Mouse (Mus musculus): ENCODE measurements at regions not wholly inside any gene's neighbourhood (a gene's known extent, or its start where the extent isn't known, plus 50 kb on each side); places are given as distances from the start of the nearest gene placed in this dataset.

DNA sequence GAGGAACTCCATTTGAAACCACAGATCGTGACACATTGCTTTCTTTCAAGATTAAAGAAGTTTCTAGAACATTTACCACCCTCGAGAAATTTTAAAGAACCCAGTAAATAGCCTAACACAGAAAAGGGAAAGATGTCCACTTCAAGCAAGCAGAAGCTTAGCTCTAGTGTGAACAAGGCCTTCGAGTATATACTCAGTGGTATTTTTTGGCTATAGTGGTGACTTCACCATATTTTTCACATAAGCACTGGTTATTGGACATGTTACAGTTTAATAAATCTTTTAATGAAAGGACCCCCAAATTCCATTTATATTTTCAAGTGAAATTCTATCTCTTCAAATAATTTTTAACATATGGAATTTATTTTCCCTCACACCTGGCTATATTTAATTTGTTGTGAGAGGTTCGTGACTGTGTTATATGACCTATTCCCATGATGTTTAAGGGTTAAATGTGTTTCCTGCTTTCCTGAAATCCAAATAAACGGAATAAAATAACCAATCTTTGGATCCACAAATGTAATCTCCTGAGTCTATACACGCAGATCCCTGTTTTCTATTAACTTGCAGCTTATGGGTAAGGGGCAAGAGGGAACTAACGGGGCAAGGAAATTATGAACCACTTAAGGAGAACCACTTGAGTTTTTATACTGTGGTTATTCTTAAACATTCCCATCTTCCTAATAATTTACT lies 60.6 kb upstream of the Tas2r134 start:
- DNase-seq (ENCODE audit: low spot score): no peak

DNA sequence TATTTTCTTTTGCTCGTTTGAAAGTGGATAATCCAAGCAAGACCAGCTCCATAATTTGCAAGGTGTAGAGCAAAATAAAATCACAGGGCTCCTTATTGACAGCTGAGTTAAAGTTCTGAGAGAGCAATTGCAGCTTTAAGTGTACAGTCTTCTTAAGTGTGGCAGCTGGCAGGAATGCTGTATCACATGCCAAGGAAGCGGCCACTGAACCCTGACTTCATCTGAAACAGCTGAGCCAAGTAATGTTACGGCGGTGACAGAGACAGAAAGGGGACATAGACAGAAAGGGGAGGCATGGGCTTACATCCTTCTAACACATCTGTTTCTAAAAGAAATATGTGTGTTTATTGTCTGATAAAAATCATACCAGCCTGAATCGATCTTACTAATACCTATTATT lies 63.4 kb upstream of the Tas2r134 start:
- DNase-seq (ENCODE audit: low spot score): no peak

- no peak for DNase-seq (ENCODE audit: low spot score)
These were observed 64.1 kb upstream of the Tas2r134 start for GRCm38 (mm10) chr2:51563240-51563639.

GRCm38 (mm10) chr2:51550863-51551262 lies 76.4 kb upstream of the Tas2r134 start:
- no peak for DNase-seq (ENCODE audit: low spot score)

DNA sequence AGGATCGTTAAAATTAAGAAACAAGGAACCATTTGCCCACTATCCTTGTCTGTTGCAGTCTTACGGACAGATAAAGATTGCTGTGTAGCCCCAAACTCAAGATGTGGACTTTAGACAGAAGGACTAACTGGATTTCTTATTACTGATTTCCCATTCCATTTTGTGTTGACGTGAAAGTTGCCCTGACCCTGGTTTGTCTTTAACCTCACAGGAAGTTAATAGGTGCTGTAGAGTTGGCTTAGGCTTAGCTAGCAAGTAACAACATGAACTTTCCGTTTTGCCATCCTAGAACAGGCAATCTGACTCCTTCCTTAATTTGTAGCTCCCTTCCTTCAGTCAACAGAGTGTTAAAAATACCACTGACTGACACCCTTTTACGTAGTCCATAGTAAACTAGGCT lies 78.2 kb upstream of the Tas2r134 start:
- no peak for DNase-seq (ENCODE audit: low spot score)

DNA sequence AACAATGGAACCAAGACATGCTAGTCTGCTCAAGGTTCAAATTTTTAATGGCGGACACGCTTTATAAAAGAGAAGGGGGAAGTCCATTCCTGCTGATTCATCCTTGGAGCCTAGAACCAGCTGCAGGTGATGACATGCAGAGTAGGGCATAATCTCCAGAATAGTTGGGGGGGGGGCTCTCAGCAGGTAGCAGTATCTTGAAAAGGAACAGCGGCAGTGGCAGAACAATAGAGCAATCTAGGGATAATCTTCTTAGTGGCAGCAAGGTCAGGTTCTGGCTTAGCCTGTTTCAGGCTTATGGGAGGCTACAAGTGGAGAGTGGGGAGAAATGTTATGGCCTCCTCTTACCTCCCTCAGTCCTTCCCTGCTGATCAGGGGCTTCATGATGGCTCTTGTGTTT lies 81.1 kb upstream of the Tas2r134 start:
- DNase-seq (ENCODE audit: low spot score): no peak

- DNase-seq (ENCODE audit: low spot score): no peak
These were observed 83.4 kb upstream of the Tas2r134 start for GRCm38 (mm10) chr2:51543949-51544348.

- no peak for DNase-seq (ENCODE audit: low spot score)
These were observed 85.0 kb upstream of the Tas2r134 start for GRCm38 (mm10) chr2:51542272-51542671.

DNA sequence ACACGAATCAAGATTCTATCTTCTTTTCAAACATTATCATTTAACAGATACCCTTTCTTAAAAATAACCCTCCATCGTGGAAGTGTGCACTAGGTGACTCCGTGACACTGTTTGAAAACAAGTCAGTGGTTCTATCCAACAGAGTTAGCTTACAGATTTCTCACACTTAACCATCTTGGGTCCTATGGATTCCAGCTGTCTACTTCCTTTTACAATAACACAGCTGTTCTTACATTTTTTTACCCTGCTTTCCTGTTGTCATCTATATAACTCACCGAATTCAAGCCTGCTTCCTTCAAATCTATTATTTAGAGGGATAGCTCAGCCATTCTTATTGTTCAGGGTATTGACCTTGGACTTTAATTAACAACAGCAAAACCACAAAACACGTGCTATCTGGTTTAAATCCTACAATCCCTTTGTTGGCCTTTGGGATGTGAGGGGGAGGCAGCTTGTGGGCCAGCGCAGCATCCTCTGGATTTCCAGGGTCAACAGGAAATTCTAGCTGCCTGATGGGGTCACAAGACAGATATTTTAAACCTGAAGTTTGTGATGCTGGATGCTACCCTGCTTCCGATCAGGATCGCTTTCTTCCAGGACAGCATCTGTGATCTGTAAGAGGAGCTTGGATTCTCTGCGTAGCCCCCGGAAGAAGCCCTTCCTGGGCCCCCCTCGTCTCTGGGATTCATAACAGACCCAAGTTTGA lies 94.4 kb upstream of the Tas2r134 start:
- DNase-seq (ENCODE audit: low spot score): no peak

GRCm38 (mm10) chr2:51531106-51531839 lies 96.0 kb upstream of the Tas2r134 start:
- DNase-seq (ENCODE audit: low spot score): no peak

- no peak for DNase-seq (ENCODE audit: low spot score)
These were observed 104.5 kb upstream of the Tas2r134 start for GRCm38 (mm10) chr2:51522766-51523165.

GRCm38 (mm10) chr2:51509220-51510011 lies 117.9 kb upstream of the Tas2r134 start:
- no peak for DNase-seq (ENCODE audit: low spot score)

- no peak for DNase-seq (ENCODE audit: low spot score)
These were observed 129.4 kb upstream of the Tas2r134 start for GRCm38 (mm10) chr2:51497896-51498295.

- no peak for DNase-seq (ENCODE audit: low spot score)
These were observed 153.6 kb upstream of the Tas2r134 start for GRCm38 (mm10) chr2:51473753-51474152.

GRCm38 (mm10) chr2:51467027-51467694 lies 160.2 kb upstream of the Tas2r134 start:
- no peak for DNase-seq (ENCODE audit: low spot score)

GRCm38 (mm10) chr2:51466003-51466402 lies 161.3 kb upstream of the Tas2r134 start:
- no peak for DNase-seq (ENCODE audit: low spot score)

DNA sequence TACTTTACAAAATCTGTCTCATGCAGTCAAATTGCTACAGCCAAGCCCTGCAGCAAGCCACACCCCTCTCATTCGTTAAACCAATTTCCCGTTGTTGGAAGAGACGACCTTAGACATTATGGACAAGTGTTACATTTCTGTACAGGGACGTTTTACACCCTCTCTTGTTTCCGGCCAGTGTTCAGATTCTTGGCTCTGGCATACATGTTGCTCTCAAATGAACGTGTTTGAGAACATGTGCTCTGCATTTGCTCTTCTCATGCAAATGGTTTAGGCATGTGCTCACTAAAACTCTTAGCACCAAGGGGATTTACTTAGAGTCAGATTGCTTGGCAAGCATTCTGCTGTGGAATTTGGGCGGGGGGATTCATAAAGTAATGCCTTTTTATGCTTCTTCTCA lies 161.7 kb upstream of the Tas2r134 start:
- no peak for DNase-seq (ENCODE audit: low spot score)

DNA sequence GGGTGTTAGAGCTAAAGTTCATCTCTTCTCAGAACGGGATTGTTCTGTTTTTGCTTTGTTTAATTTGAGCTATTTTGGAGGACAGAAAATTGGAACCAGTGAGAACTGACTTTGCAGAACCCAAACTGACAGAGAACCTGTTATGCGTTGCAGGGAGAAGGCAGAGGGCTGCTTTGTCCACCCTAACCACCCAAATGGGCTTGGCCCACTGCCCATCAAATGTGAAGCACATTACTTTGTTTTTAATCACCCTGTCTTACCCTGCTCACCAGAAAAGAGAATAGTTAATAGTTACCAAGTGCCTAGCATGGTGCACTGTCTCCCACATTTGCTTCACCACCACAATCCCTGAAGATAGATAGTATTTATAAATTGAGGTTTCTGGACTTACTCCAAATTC lies 163.0 kb upstream of the Tas2r134 start:
- no peak for DNase-seq (ENCODE audit: low spot score)

DNA sequence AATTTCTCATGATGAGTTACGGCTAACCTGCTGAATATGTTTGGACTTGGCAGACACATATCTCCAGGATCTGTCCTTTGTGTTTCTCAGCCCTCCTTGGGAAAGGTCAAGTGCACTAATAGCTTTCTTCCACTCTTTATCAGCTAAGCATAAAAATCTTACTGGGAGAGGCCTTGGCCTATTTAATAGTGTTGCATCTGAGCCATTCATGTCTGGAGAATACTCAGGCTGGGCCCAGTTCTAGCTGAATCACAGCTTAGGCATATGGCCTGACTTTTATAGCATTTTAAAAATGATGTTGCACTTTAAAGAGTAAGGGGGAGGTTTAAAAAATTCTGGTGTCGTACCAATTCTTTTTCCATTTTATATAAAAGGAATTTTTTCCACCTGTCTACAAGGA lies 166.4 kb upstream of the Tas2r134 start:
- DNase-seq (ENCODE audit: low spot score): no peak

DNA sequence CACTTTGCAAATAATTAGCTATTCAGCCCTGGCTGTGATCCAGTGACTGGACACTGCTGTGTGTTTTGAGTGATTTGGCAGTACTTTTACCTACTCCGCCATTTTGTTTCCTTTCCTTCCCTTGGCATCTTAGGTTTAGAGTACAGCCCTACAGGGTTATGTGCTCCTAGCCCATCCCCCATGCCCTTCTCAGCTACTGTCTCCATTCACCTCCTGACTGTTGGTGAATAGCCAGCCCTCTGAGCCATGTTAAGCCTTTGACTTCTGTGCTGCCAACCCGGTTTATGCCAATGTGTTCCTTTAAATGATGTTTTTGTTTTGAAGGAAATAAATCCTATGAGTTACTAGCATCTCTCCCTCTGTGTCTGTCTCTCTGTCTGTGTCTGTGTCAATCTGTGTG lies 167.8 kb upstream of the Tas2r134 start:
- DNase-seq (ENCODE audit: low spot score): no peak

DNA sequence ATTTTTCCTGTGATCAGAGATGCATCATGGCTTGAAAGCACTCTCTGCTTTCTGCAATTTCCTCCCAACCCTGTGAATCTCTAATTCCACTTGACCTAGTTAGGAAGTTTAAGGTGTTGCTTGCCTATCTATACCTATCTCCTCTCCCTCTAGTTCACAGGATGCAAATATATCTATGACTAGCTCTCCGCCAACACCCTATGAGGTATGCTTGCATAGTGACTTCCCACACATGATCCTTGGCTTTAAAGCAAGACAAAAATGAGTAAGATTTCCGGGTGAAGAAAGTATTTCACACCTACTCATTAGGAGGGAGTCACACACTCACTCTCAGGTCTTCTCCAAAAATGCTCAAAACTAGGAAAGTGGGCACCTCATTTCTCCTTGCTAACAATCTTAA lies 169.6 kb upstream of the Tas2r134 start:
- no peak for DNase-seq (ENCODE audit: low spot score)

- no peak for DNase-seq (ENCODE audit: low spot score)
These were observed 174.5 kb upstream of the Tas2r134 start for GRCm38 (mm10) chr2:51452816-51453215.

Data from layer of hippocampus, adult 11-12 months (tissue).